Mouse (Mus musculus): ENCODE measurements at regions not wholly inside any gene's neighbourhood (a gene's known extent, or its start where the extent isn't known, plus 50 kb on each side); places are given as distances from the start of the nearest gene placed in this dataset.

DNA sequence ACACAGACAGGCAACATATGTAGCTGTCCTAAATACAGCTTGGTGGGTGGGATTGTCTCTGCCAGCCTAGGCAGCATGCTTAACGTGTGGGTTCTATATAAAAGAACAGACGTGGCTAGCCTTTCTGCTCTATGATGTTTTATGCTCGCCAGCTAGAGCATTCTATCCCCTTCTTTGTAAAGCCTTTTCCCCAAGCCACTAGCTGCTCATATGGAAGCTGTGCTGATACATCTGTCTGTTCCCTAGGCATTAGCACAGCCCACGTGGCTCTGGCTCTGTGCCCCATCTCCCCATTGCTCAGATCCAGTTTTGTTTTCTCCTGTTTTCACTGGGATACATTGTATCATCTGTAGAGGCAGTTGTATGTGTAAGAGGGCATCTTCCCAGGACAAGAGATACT is 511.3 kb downstream of the Adam3 start:
- no peak for TF ChIP-seq CTCF (IDR thresholded peaks at IDR 0.05; ENCODE audit: insufficient read depth, low read length)
- no peak for TF ChIP-seq POLR2A (IDR thresholded peaks at IDR 0.05; ENCODE audit: borderline replicate concordance, extremely low read depth, low read depth, low read length)
